8 mouse cellular contexts compared by ENCODE assay signal in the genomic region with DNA sequence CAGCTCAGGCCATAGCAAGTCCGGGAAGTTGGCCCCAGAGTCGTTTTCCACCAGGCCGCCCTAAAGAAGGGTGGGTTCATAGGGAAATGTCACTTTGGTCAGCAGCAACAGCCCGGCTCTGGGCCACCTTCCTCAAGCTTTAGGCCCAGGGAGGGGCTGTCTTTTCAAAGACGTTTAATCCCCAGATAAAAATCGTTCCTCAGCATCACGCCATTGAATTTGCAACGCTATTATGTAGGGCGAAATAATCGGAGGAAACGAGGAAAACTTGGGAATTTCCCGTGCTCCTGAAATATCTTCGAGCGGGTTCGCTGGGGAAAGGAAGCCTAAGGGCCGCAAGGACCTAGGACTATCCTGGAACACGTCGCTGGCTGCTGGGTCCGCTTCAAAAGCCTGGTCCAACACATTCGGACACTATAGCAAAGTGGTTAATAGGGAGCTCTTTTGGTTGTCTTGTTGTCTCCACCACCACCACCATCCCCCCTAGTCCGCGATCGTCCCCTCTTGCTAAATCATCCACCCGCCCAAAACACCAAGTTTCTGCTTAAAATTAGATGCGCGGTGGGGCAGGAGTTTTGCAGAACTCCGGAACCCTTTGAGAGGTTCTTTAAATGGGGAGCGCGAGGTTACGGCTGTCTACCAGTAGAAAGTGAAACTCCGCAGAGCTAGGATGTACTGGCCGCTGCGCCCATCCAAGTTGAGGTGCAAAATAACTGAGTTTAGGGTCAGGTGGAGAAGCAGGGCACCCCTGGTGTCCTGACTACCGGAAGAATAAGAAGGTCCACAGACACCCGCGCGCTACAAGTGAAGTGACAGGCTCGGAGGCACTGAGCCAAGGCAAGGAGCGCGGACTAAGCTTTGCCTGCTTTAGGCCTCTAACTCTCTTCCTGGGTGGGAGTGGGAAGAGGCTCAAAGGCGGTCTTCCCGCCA. TPM values are rescaled to one million over a fixed set of nuclear protein-coding genes. Genes with fewer than 3 reads are reported as not detected.
A peak's percentile ranks its signal among the peaks of the same experiment; 100 is the strongest.
DNase-seq lines count a peak whose midpoint lies in the region; ATAC-seq and TF ChIP-seq lines count a peak whose summit lies in the region.

No protein-coding gene starts in this region.

- H3K27ac ChIP-seq in left cerebral cortex, adult 2 months: no peak overlapping the region; the same call in 1 of the 2 replicates
- H3K27ac ChIP-seq in embryonic facial prominence, embryonic 15.5 days (replicated peaks): peak overlapping the region; percentile 82
- H3K27ac ChIP-seq in lung, embryonic 16.5 days (ENCODE audit: low read length): no peak overlapping the region

- H3K9me3 ChIP-seq in embryonic facial prominence, embryonic 15.5 days (replicated peaks): no peaks in the 10 kb centered on the region
- H3K9me3 ChIP-seq in lung, embryonic 16.5 days (ENCODE audit: control insufficient read depth, low read length): no peaks in the 10 kb centered on the region

- 3% methylated on average over 42 of the region's 42 CpGs for WGBS in embryonic facial prominence, embryonic 15.5 days
- WGBS in lung, embryonic 16.5 days: 1% methylated on average over 42 of the region's 42 CpGs

- H3K36me3 ChIP-seq in embryonic facial prominence, embryonic 15.5 days: no peaks in the 10 kb centered on the region
- H3K36me3 ChIP-seq in lung, embryonic 16.5 days (ENCODE audit: control insufficient read depth, insufficient read depth, low read length): no peaks in the 10 kb centered on the region

- H3K4me3 ChIP-seq in left cerebral cortex, adult 2 months: peak overlapping the region; percentile 45
- H3K4me3 ChIP-seq in embryonic facial prominence, embryonic 15.5 days (replicated peaks): peak overlapping the region; percentile 72
- peak overlapping the region; percentile 59 for H3K4me3 ChIP-seq in lung, embryonic 16.5 days (ENCODE audit: low read length)

- peaks cover 75% of the 10 kb centered on the region for H3K27me3 ChIP-seq in embryonic facial prominence, embryonic 15.5 days
- peaks cover 96% of the 10 kb centered on the region for H3K27me3 ChIP-seq in lung, embryonic 16.5 days (ENCODE audit: control insufficient read depth, insufficient read depth, low read depth, low read length)

- peak overlapping the region; percentile 85 for H3K9ac ChIP-seq in embryonic facial prominence, embryonic 15.5 days
- H3K9ac ChIP-seq in lung, embryonic 16.5 days (ENCODE audit: low read length): peak overlapping the region; percentile 41

- ATAC-seq in embryonic facial prominence, embryonic 15.5 days (ENCODE audit: insufficient number of reproducible peaks, low FRiP score, low TSS enrichment, low read depth): no peak
- no peak for ATAC-seq in lung, embryonic 16.5 days (ENCODE audit: low read depth)

- peaks cover 54% of the 10 kb centered on the region for H3K4me1 ChIP-seq in embryonic facial prominence, embryonic 15.5 days
- peaks cover 17% of the 10 kb centered on the region for H3K4me1 ChIP-seq in lung, embryonic 16.5 days (replicated peaks; ENCODE audit: control insufficient read depth, insufficient read depth, low read length)

- intact Hi-C loops in left cerebral cortex, adult 2 months (cut with DNase I): no loop called here

- H3K4me2 ChIP-seq in embryonic facial prominence, embryonic 15.5 days (replicated peaks): peak overlapping the region; percentile 80
- peak overlapping the region; percentile 91 for H3K4me2 ChIP-seq in lung, embryonic 16.5 days (ENCODE audit: low read depth, low read length)

- no peak for DNase-seq in left cerebral cortex, adult 2 months (ENCODE audit: extremely low spot score in 1 of 2, low spot score in 2 of 2)
- DNase-seq in left cerebral cortex, adult 18-20 months (ENCODE audit: low spot score in 2 of 2): no peak
- DNase-seq in heart, postnatal 4 days: peak; percentile 26
- no peak for DNase-seq in frontal cortex, postnatal 25 days (ENCODE audit: low spot score in 2 of 2)
- no peak for DNase-seq in yolk sac, embryonic 10.5 days (ENCODE audit: low spot score)
- no peak for DNase-seq in frontal cortex, postnatal 10 days (ENCODE audit: low spot score in 2 of 2)

- TF ChIP-seq CTCF in left cerebral cortex, adult 2 months (IDR thresholded peaks at IDR 0.05): no peak

RNA-seq across cellular contexts. Expression of a gene that starts 1.3 kb away (rescaled TPM):
- 1 to 10 TPM; 3.1 to 3.3 TPM for total RNA-seq in left cerebral cortex, adult 2 months (2021)
- 1 to 10 TPM; 4.5 to 4.9 TPM for total RNA-seq in left cerebral cortex, adult 18-20 months (2021)
- 181 and 201 TPM in 2 replicates for polyA plus RNA-seq in embryonic facial prominence, embryonic 15.5 days (2015; fragmentation: Nextera tagmentation; extraction: Ambion mirVana)
- 1 to 10 TPM; 4.7 to 4.9 TPM for total RNA-seq in heart, postnatal 4 days (2021)
- 3.3 TPM in 2 replicates for polyA plus RNA-seq in lung, embryonic 16.5 days (2015; fragmentation: Nextera tagmentation; extraction: Ambion mirVana)
